Mouse (Mus musculus): ENCODE measurements at regions not wholly inside any gene's neighbourhood (a gene's known extent, or its start where the extent isn't known, plus 50 kb on each side); places are given as distances from the start of the nearest gene placed in this dataset.
A peak's percentile ranks its signal among the peaks of the same experiment; 100 is the strongest.

DNA sequence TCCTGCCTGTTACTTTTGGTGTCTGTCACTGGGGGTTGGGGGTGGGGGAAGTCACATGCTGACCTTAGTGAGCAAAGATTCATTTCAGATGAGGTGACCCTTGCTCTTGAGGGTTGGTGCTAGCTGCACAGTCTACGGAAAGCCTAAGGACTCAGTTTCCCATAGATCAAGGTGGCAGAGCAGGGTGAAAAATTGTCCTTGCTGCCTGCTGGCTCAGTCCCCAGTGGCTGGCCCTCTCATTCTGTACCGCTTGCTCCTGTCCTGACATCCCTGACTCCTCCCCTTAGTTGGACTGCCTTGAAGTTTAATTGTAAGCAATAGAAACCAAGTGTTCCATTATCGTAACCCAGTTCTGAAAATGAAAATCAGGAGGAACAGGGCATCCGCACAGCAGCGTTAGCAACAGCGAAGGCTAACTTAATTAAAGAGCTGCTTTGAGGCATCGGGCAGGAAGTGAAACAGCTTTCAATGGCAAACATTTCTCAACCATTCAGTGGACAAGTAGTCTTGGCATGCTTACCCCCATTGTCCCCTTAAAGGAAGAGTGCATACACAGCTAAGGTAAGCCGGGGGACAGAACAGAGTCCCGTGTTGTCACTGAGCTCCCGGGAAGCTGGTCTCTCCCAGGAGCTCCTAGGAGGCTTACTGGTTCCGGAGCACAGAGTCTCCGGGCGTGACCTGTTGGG, 151.9 kb upstream of the Id2 start:
- DNase-seq (ENCODE audit: low read depth), result no peak

DNA sequence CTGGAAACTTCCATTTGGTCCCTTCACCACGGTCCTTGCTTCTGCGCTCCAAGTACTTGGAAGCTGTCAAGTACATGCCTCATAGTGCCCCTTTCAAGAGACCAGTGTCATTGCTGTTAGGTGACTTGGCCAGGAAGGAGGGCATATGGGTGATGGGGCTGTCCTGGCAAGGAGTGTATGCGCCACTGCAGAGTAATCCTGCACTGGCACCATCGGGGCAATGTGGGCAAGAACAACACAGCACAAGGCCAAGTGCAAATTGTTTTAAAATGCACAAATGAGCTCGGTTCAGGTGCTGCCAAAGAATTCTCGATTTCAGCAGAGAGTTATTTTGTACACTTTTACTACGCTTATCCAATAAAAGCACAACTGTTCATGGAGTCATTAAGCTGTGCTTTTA, 149.6 kb upstream of the Id2 start:
- DNase-seq (ENCODE audit: low read depth), result no peak
- TF ChIP-seq POLR2A (IDR thresholded peaks at IDR 0.05; ENCODE audit: borderline replicate concordance, extremely low read depth, insufficient read depth, insufficient read length, poor library complexity, severe bottlenecking) (no peak), CTCF (IDR thresholded peaks at IDR 0.05; ENCODE audit: borderline replicate concordance, extremely low read depth, insufficient read depth, insufficient read length) (no peak)

More for the DNA sequence above, 151.9 kb upstream of the Id2 start:
- TF ChIP-seq CTCF (IDR thresholded peaks at IDR 0.05; ENCODE audit: borderline replicate concordance, extremely low read depth, insufficient read depth, insufficient read length), result no peak

DNA sequence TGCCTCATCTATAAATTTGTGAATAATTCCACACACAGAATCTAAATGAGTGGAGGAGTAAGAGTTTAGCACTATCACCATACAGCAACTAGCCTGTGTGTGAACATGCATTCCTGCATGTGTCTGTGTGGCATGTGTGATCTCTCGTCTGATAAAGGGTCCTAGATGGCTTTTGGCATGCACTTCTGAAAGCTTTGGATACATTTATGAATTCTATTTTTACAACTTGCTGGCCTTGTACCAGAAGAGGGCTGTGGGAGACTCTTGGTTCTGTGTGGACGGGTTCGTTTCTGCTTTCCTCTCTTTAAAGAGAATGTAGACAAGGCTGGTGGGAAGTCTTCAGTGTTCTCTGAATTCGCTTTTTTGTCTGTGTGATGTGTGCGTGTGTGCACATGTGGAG, 148.7 kb upstream of the Id2 start:
- no peak for DNase-seq (ENCODE audit: low read depth)
- no peak for TF ChIP-seq POLR2A (IDR thresholded peaks at IDR 0.05; ENCODE audit: borderline replicate concordance, extremely low read depth, insufficient read depth, insufficient read length, poor library complexity, severe bottlenecking)
- no peak for TF ChIP-seq CTCF (IDR thresholded peaks at IDR 0.05; ENCODE audit: borderline replicate concordance, extremely low read depth, insufficient read depth, insufficient read length)

DNA sequence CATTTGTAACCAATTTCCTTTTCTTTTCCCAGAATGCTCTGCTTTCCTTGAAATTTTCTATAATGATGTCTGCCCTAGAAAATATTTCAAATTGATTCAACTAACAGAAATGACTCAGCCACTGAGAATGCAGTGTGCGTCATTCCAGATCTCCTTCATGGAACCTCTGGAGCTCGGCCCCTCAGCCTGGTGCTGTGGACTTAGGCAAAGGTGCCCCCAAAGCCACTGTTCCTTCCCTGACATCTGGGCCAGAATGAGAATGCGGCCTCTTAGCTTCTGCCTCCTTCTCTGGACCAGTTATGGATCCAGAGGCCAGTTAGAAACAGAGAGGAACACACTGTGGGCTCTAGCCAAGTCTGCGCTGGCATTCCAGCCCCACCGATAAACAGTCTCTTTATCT, 148.3 kb upstream of the Id2 start:
- TF ChIP-seq CTCF (IDR thresholded peaks at IDR 0.05; ENCODE audit: borderline replicate concordance, extremely low read depth, insufficient read depth, insufficient read length) (no peak), POLR2A (IDR thresholded peaks at IDR 0.05; ENCODE audit: borderline replicate concordance, extremely low read depth, insufficient read depth, insufficient read length, poor library complexity, severe bottlenecking) (no peak)
- DNase-seq (ENCODE audit: low read depth), result no peak

DNA sequence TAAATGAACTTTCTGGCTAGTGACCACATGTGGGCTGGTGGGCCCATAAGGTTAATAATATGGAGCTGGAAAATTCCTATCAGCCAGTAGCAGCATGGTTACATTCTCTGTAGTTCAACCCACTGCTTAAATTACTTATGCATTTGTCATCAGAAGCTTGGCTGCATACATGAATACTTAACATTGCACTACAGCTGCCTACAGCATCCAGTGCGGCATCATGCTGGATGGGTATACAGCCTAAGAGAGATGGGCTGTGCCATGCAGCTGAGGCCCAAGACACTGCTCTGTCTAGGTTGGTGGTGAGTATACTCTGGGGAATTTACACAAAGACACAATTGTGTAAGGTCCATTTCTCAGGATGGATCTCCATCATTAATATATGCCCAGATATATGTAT, 147.7 kb upstream of the Id2 start:
- TF ChIP-seq CTCF (IDR thresholded peaks at IDR 0.05; ENCODE audit: borderline replicate concordance, extremely low read depth, insufficient read depth, insufficient read length), result no peak
- TF ChIP-seq POLR2A (IDR thresholded peaks at IDR 0.05; ENCODE audit: borderline replicate concordance, extremely low read depth, insufficient read depth, insufficient read length, poor library complexity, severe bottlenecking), result no peak
- DNase-seq (ENCODE audit: low read depth), result peak; percentile 76

DNA sequence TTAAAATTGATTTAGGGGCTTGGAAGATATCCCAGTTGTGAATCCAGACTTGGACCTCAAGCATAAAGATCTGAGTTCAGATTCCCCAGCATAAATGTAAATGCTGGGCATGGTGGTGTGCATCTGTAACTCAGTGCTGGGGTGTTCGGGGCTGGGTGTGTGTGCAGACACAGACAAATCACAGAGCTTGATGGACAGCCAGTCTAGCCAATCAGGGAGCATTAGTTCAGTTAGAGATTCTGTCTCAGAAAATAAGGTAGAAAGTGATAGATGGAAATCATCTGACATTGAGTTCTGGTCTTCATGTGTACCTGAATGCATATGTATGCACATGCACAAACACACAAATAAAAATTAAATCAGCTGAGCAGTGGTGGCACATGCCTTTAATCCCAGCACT, 147.0 kb upstream of the Id2 start:
- no peak for DNase-seq (ENCODE audit: low read depth)
- TF ChIP-seq CTCF (IDR thresholded peaks at IDR 0.05; ENCODE audit: borderline replicate concordance, extremely low read depth, insufficient read depth, insufficient read length), result no peak
- no peak for TF ChIP-seq POLR2A (IDR thresholded peaks at IDR 0.05; ENCODE audit: borderline replicate concordance, extremely low read depth, insufficient read depth, insufficient read length, poor library complexity, severe bottlenecking)

DNA sequence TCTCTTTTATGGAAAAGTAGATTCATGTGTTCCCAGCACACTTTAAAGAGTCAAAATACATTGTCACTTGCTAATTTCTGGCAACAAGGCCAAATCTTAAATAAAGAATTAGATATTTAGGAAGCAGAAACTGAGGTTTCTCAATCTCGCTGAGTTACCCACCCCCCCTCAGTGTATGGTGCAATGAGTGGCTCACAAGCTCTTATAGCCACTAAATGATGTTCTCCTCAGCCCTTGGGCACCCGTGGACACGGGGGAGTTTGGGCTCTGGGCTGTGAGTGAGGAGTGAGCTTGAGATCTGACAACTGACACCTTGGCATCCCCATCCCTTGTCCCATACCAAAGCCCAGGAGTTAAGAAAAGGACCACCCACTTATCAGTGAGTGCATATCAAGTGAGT, 145.4 kb upstream of the Id2 start:
- no peak for TF ChIP-seq POLR2A (IDR thresholded peaks at IDR 0.05; ENCODE audit: borderline replicate concordance, extremely low read depth, insufficient read depth, insufficient read length, poor library complexity, severe bottlenecking)
- TF ChIP-seq CTCF (IDR thresholded peaks at IDR 0.05; ENCODE audit: borderline replicate concordance, extremely low read depth, insufficient read depth, insufficient read length), result no peak
- no peak for DNase-seq (ENCODE audit: low read depth)

DNA sequence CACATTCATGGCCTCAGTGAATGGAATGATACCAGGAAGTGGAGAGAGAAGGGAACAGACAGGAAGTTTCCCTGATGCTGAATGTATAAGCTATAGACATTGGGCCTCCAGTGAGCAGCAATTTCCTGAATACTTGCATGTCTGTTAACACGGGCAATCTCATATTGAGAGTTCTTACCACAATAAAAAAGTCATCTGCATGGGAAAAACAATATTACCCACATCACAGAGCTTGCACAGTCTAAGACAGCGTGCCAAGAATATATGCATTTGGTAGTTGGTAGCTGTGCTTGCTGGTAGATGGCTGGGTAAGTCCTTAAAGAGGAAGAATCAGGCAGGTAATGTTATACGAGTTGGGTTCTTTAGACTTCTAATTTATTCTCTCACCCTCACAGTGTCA, 144.7 kb upstream of the Id2 start:
- no peak for DNase-seq (ENCODE audit: low read depth)
- TF ChIP-seq CTCF (IDR thresholded peaks at IDR 0.05; ENCODE audit: borderline replicate concordance, extremely low read depth, insufficient read depth, insufficient read length), result no peak
- no peak for TF ChIP-seq POLR2A (IDR thresholded peaks at IDR 0.05; ENCODE audit: borderline replicate concordance, extremely low read depth, insufficient read depth, insufficient read length, poor library complexity, severe bottlenecking)

DNA sequence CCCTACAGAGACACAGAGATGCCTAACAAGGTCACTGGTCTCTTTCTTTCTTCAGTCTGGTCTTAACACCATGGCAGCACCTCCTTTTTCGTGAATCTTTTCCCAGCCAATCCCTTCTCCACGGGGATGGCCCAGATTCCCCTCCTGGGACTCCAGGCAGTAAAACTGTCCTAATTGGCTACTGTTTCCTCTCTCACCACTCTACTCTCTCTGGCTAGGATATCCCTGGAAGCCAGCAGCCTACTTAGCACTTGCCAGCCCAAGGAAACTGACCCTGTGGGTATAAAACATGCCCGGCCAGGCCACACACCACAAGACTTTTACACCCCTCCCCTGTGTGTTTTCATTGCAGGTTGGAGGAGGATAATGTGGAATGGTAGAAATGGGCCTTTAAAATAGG, 143.9 kb upstream of the Id2 start:
- DNase-seq (ENCODE audit: low read depth), result no peak
- no peak for TF ChIP-seq POLR2A (IDR thresholded peaks at IDR 0.05; ENCODE audit: borderline replicate concordance, extremely low read depth, insufficient read depth, insufficient read length, poor library complexity, severe bottlenecking)
- TF ChIP-seq CTCF (IDR thresholded peaks at IDR 0.05; ENCODE audit: borderline replicate concordance, extremely low read depth, insufficient read depth, insufficient read length), result no peak

DNA sequence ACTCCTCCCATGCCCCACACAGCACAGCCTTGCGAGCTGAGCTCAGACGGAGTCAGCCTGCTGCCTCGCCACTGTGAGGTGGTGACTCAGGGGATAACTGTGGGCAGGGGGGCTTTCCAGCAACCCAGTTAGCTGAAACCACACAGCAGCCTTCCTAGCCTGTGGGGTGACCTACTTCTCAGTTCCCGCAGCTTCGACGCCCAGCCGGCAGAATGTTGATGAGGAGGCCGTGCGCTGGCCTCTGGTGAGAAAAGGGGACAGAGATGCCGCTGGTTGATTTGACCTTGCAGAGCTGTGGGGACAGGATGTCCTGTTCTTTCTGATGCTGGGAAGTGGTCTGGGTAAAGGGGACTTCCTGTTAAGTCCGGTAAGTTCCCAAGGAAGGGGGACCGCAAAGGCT, 143.2 kb upstream of the Id2 start:
- TF ChIP-seq POLR2A (IDR thresholded peaks at IDR 0.05; ENCODE audit: borderline replicate concordance, extremely low read depth, insufficient read depth, insufficient read length, poor library complexity, severe bottlenecking) (no peak), CTCF (IDR thresholded peaks at IDR 0.05; ENCODE audit: borderline replicate concordance, extremely low read depth, insufficient read depth, insufficient read length) (no peak)
- DNase-seq (ENCODE audit: low read depth), result no peak

DNA sequence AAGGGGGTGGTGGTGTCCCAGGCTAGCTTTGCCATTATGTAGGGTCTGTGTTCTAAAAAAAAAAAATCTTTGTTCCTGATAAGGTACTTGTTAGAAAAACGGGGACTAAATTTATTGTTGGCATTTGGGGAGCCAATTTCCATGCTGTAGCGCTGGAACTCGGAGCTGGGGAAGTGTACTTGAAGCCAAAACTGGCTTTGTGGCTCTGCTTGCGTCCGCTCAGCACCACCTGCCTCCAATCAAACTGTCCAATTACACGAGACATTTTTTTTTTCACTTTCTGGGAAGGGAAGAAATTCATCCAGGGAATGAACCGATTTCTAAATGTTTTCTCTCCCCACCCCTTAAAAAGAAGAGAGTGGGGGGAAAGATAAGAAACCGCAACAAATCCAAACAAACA, 138.1 kb upstream of the Id2 start:
- no peak for TF ChIP-seq CTCF (IDR thresholded peaks at IDR 0.05; ENCODE audit: borderline replicate concordance, extremely low read depth, insufficient read depth, insufficient read length)
- TF ChIP-seq POLR2A (IDR thresholded peaks at IDR 0.05; ENCODE audit: borderline replicate concordance, extremely low read depth, insufficient read depth, insufficient read length, poor library complexity, severe bottlenecking), result no peak
- peak; percentile 46 for DNase-seq (ENCODE audit: low read depth)

DNA sequence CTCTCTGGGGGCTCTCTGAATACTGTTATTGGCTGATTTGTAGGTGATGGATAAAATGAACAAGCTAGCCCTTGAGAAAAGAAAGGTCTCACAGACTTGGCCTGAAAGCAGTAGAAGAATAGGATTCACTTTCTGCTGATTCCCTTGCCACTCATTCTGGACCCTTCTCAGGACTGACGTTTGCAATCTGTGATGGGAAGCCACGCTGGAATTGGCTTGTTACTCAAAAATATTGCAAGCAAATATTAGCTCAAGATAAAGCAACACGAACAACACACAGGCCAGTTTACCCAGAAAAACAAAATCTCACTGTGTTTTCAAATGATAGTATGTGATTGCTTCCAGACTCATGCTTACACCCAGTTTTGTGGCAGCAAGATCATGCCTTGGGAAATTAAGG, 137.7 kb upstream of the Id2 start:
- no peak for DNase-seq (ENCODE audit: low read depth)
- TF ChIP-seq POLR2A (IDR thresholded peaks at IDR 0.05; ENCODE audit: borderline replicate concordance, extremely low read depth, insufficient read depth, insufficient read length, poor library complexity, severe bottlenecking), result no peak
